Mouse (Mus musculus) neural tube, embryonic 14.5 days (tissue): ENCODE measurements around the gene Ifi204. TPM values are rescaled to one million over a fixed set of nuclear protein-coding genes. Genes with fewer than 3 reads are reported as not detected.
"Not testable (repeated sequence)": the region's sequence is repeated elsewhere in the genome, so short reads cannot be mapped to it uniquely, and the experiment has no call there.

Experiments
- ATAC-seq: fragments of 200-750 bp; cut with Nextera tagmentation; 2 replicates; pipeline ENCODE4 v1.8.0; 2017; ENCODE audit warnings: low read depth, mild to moderate bottlenecking, moderate TSS enrichment, moderate library complexity
- H3K27ac ChIP-seq: fragments of 300-500 bp; sonication (generic); 2 replicates; pipeline ENCODE4 v1.5.1; 2014; ENCODE audit warnings: low read depth, mild to moderate bottlenecking, control low read depth, low read length, moderate library complexity, mixed read lengths
- H3K27me3 ChIP-seq: fragments of 300-500 bp; sonication (generic); 2 replicates; pipeline ENCODE4 v1.6.1; 2014; ENCODE audit warnings: low read length; ENCODE audit not compliant: control insufficient read depth, insufficient read depth
- H3K36me3 ChIP-seq: fragments of 300-500 bp; sonication (generic); 2 replicates; pipeline ENCODE4 v1.6.1; 2014; ENCODE audit warnings: low read length, mixed read lengths; ENCODE audit not compliant: control insufficient read depth, insufficient read depth
- H3K4me1 ChIP-seq: fragments of 300-500 bp; sonication (generic); 2 replicates; pipeline ENCODE4 v1.6.1; 2014; ENCODE audit warnings: low read length; ENCODE audit not compliant: control insufficient read depth, insufficient read depth
- H3K4me2 ChIP-seq: fragments of 300-500 bp; sonication (generic); 2 replicates; pipeline ENCODE4 v1.6.1; 2014; ENCODE audit warnings: mild to moderate bottlenecking, low read depth, low read length, control low read depth
- H3K4me3 ChIP-seq: fragments of 300-500 bp; sonication (generic); 2 replicates; pipeline ENCODE4 v1.5.1; 2014; ENCODE audit warnings: low read depth, low read length, control low read depth, mixed read lengths
- H3K9ac ChIP-seq: fragments of 300-500 bp; sonication (generic); replicated peaks from 2 replicates; pipeline ENCODE4 v1.6.1; 2014; ENCODE audit warnings: low read depth, mild to moderate bottlenecking, control low read depth, low read length, mixed read lengths
- H3K9me3 ChIP-seq: fragments of 300-500 bp; sonication (generic); 2 replicates; pipeline ENCODE4 v1.6.1; 2016; ENCODE audit warnings: low read length; ENCODE audit not compliant: control insufficient read depth
- WGBS: fragments of 180-500 bp; shearing (Covaris S2); extraction: QIAGEN DNeasy Blood & Tissue Kit; methylation state at CpG from one replicate; pipeline ENCODE4 v1.1.7; 2014; 5-methylcytosine and 5-hydroxymethylcytosine counted together
- polyA plus RNA-seq: library from polyadenylated mRNA; unstranded; fragments of >200 nt; fragmentation: Nextera tagmentation; extraction: Ambion mirVana; gene quantifications from 2 replicates; pipeline ENCODE4 v1.2.1, GENCODE M21; 2014

Gene Ifi204
- polyA plus RNA-seq, 1 experiment from 2014 or later = 0.28 TPM

DNA sequence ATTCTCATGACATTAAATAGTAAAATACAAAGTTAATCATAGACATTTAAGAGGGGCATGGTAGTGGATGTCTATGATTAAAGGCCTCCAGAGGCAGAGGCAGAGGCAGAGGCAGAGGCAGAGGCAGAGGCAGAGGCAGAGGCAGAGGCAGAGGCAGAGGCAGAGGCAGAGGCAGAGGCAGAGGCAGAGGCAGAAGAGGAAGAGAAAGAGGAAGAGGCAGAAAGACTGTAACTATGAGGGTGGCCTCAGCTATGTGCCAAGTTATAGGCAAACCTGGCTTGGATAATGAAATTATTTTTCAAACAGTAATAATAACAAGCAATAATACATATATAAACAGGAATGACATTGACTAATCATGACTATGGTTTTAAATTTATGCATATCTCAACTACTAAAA is 26.2 kb downstream of the Ifi204 start:
- H3K27ac ChIP-seq = no peak overlapping the region
- no peaks in the 10 kb centered on the region for H3K9me3 ChIP-seq
- no peak for ATAC-seq
- H3K27me3 ChIP-seq = no peaks in the 10 kb centered on the region
- H3K36me3 ChIP-seq = no peaks in the 10 kb centered on the region
- no peak overlapping the region for H3K9ac ChIP-seq
- H3K4me1 ChIP-seq = no peaks in the 10 kb centered on the region
- no peak overlapping the region for H3K4me2 ChIP-seq
- no peak overlapping the region for H3K4me3 ChIP-seq

- H3K9me3 ChIP-seq = no peaks in the 10 kb centered on the region
- no peaks in the 10 kb centered on the region for H3K27me3 ChIP-seq
- ATAC-seq = no peak
- no peak overlapping the region for H3K4me3 ChIP-seq
- no peak overlapping the region for H3K27ac ChIP-seq
- no peaks in the 10 kb centered on the region for H3K4me1 ChIP-seq
- WGBS = 83% methylated on average over 2 of the region's 2 CpGs
- no peak overlapping the region for H3K9ac ChIP-seq
- H3K4me2 ChIP-seq = no peak overlapping the region
- H3K36me3 ChIP-seq = no peaks in the 10 kb centered on the region
Measured at GRCm38 (mm10) chr1:173736986-173737385, 29.8 kb downstream of the Ifi204 start.

DNA sequence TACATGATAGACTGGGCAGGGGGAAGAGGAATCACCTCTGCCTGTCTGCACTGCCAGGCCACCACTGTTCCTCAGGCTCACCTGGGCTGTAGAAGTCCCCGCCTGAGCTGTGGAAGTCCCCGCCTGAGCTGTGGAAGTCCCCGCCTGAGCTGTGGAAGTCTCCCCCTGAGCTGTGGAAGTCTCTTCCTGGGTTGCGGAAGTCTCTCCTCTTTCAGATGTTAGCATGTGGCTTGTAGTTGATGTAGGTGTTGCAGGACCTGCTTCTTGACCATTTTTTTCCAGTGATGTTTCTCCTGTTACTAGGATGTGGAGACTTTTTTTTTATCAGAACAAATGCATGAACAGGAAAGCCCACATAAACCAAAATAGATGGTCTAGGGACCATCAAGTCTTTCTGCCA is 31.7 kb downstream of the Ifi204 start:
- not testable (repeated sequence) for H3K4me1 ChIP-seq, H3K4me2 ChIP-seq, H3K9me3 ChIP-seq, H3K27ac ChIP-seq, H3K4me3 ChIP-seq, ATAC-seq, H3K27me3 ChIP-seq, H3K36me3 ChIP-seq, H3K9ac ChIP-seq
- WGBS = 95% methylated on average over 4 of the region's 4 CpGs

GRCm38 (mm10) chr1:173733219-173733618 is 33.5 kb downstream of the Ifi204 start:
- Histone ChIP-seq H3K9me3 (no peaks in the 10 kb centered on the region), H3K4me1 (no peaks in the 10 kb centered on the region), H3K4me3 (no peak overlapping the region), H3K4me2 (no peak overlapping the region), H3K36me3 (no peaks in the 10 kb centered on the region), H3K27ac (no peak overlapping the region), H3K27me3 (no peaks in the 10 kb centered on the region), H3K9ac (no peak overlapping the region)
- WGBS = 48% methylated on average over 7 of the region's 7 CpGs
- ATAC-seq = no peak

Other genes with a start within 250 kb of the Ifi204 start
- gene Ifi214, start 231.0 kb downstream of the Ifi204 start, polyA plus RNA-seq = not detected in 2 replicates
- gene Ifi213, start 167.7 kb downstream of the Ifi204 start, polyA plus RNA-seq = not detected in 2 replicates
- gene Ifi209, start 136.0 kb downstream of the Ifi204 start, polyA plus RNA-seq = not detected in 2 replicates
- gene Ifi208, start 93.3 kb downstream of the Ifi204 start, polyA plus RNA-seq = not detected in 2 replicates
- 0.57 TPM in 1 of 2 replicates, not detected in the other for gene Ifi207, start 25.2 kb downstream of the Ifi204 start, polyA plus RNA-seq
- 0.24 TPM in 1 of 2 replicates, not detected in the other for gene Ifi211, start 146.1 kb upstream of the Ifi204 start, polyA plus RNA-seq
- gene Mndal, start 175.5 kb upstream of the Ifi204 start, polyA plus RNA-seq = 1.1 and 1.5 TPM in 2 replicates
- gene Ifi203, start 175.7 kb upstream of the Ifi204 start, polyA plus RNA-seq = 0.46 and 0.54 TPM in 2 replicates
- gene Ifi202b, start 215.8 kb upstream of the Ifi204 start, polyA plus RNA-seq = not detected in 2 replicates